Mouse (Mus musculus): ENCODE measurements around the gene Mrpl54. TPM values are rescaled to one million over a fixed set of nuclear protein-coding genes. Genes with fewer than 3 reads are reported as not detected.

Mrpl54 gene
- polyA plus RNA-seq, 1 experiment from 2014 or later, result 134 TPM

DNA sequence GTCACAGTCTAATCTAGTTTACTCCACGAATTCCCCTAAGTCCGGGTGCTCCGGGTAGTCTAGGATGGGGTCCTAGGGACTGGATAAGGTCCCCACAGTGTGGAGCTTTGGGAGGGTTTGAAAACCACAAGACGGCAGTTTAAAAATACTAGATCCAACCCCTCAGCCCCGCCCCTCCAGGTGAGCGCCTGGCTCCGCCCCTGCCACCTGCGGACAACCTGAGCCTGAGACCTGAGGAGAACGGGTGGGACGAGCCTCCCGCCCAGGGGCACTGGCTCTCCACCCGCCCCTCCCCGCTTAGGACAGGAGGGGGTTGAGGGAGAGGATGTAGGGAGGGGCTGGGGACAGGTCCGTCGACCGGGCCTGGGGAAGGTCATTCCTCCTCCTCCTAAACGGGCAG, 18.0 kb upstream of the Mrpl54 start:
- H3K27ac ChIP-seq, result no peak overlapping the region
- peaks cover 65% of the 10 kb centered on the region for H3K27me3 ChIP-seq
- 0 out of 2 replicates have a peak overlapping the region, but pooled peaks have one; percentile 53 for H3K4me3 ChIP-seq (replicated peaks)

GRCm38 (mm10) chr10:81284189-81284588, 17.5 kb upstream of the Mrpl54 start:
- Histone ChIP-seq H3K4me2 (no peak overlapping the region), H3K4me1 (replicated peaks) (peaks cover 42% of the 10 kb centered on the region), H3K9ac (no peak overlapping the region), H3K27ac (no peak overlapping the region), H3K4me3 (replicated peaks) (no peak overlapping the region), H3K9me3 (replicated peaks) (no peaks in the 10 kb centered on the region), H3K36me3 (no peaks in the 10 kb centered on the region), H3K27me3 (peaks cover 70% of the 10 kb centered on the region)
- DNase-seq (no peak), ATAC-seq (ENCODE audit: low read depth) (no peak)
- WGBS (ENCODE audit: insufficient replicate concordance), result 53% methylated on average over 6 of the region's 6 CpGs

More for the DNA sequence above, 18.0 kb upstream of the Mrpl54 start:
- Histone ChIP-seq H3K4me2 (peak overlapping the region; percentile 74), H3K4me1 (replicated peaks) (peaks cover 38% of the 10 kb centered on the region), H3K36me3 (no peaks in the 10 kb centered on the region), H3K9me3 (replicated peaks) (no peaks in the 10 kb centered on the region), H3K9ac (no peak overlapping the region)
- no peak for ATAC-seq (ENCODE audit: low read depth)
- no peak for DNase-seq
- WGBS (ENCODE audit: insufficient replicate concordance), result 14% methylated on average over 17 of the region's 17 CpGs

GRCm38 (mm10) chr10:81279496-81279895, 12.8 kb upstream of the Mrpl54 start:
- DNase-seq (no peak), ATAC-seq (ENCODE audit: low read depth) (no peak)
- Histone ChIP-seq H3K4me1 (replicated peaks) (peaks cover 4% of the 10 kb centered on the region; the same call in 1 of the 2 replicates), H3K27ac (no peak overlapping the region), H3K4me3 (replicated peaks) (no peak overlapping the region), H3K9me3 (replicated peaks) (no peaks in the 10 kb centered on the region), H3K27me3 (peaks cover 70% of the 10 kb centered on the region), H3K4me2 (no peak overlapping the region), H3K36me3 (no peaks in the 10 kb centered on the region), H3K9ac (no peak overlapping the region)
- WGBS (ENCODE audit: insufficient replicate concordance), result 25% methylated on average over 10 of the region's 10 CpGs

DNA sequence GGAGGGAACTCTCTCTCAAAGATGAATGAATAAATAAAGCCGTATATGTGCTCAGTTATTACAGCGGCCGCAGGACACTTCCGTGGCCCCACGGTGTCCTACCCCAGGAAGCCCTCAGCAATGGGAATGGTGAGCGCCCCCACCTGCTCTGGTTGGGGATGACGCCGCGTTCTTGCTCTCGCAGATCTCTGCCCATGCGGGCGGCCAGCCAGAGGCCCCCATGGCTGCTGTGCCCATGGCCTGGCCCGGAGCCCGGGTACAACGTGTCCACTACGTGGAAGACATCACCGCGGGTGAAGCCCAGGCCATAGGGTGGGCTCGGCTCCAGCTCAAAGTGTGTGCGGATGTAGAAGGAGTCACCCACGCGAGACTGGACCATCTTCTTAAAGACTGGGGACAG, 10.9 kb upstream of the Mrpl54 start:
- DNase-seq (no peak), ATAC-seq (ENCODE audit: low read depth) (no peak)
- peaks cover 52% of the 10 kb centered on the region for H3K27me3 ChIP-seq
- H3K4me2 ChIP-seq, result no peak overlapping the region
- no peak overlapping the region for H3K27ac ChIP-seq
- H3K4me1 ChIP-seq (replicated peaks), result peaks cover 4% of the 10 kb centered on the region; the same call in 1 of the 2 replicates
- 68% methylated on average over 22 of the region's 22 CpGs for WGBS (ENCODE audit: insufficient replicate concordance)
- no peak overlapping the region for H3K4me3 ChIP-seq (replicated peaks)
- H3K36me3 ChIP-seq, result peaks cover 11% of the 10 kb centered on the region
- no peaks in the 10 kb centered on the region for H3K9me3 ChIP-seq (replicated peaks)
- no peak overlapping the region for H3K9ac ChIP-seq

DNA sequence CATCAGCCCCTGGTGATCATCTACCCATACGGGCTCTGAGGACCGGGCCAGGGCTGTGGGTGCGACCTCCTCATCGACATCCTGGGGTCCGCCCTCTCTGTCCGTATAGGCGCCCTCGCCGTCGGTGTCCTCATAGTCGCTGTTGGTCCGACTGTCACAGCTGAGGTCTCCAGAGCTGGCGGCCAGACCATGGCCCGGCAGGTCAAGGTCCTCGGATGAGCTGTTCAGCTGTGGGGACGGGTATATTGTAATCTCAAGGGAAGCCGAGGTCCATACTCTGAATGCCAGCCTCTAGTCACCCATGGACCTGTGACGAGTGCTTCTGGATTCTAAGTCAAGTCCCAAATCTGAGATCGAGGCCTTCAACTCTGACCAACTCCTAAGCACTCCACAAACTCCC, 7.1 kb upstream of the Mrpl54 start:
- ATAC-seq (ENCODE audit: low read depth) (no peak), DNase-seq (no peak)
- no peak overlapping the region for H3K4me3 ChIP-seq (replicated peaks)
- WGBS (ENCODE audit: insufficient replicate concordance), result 83% methylated on average over 19 of the region's 19 CpGs
- H3K4me2 ChIP-seq, result no peak overlapping the region
- no peak overlapping the region for H3K27ac ChIP-seq
- peaks cover 34% of the 10 kb centered on the region for H3K36me3 ChIP-seq
- H3K27me3 ChIP-seq, result peaks cover 14% of the 10 kb centered on the region
- no peaks in the 10 kb centered on the region for H3K9me3 ChIP-seq (replicated peaks)
- H3K4me1 ChIP-seq (replicated peaks), result peaks cover 6% of the 10 kb centered on the region
- no peak overlapping the region for H3K9ac ChIP-seq

DNA sequence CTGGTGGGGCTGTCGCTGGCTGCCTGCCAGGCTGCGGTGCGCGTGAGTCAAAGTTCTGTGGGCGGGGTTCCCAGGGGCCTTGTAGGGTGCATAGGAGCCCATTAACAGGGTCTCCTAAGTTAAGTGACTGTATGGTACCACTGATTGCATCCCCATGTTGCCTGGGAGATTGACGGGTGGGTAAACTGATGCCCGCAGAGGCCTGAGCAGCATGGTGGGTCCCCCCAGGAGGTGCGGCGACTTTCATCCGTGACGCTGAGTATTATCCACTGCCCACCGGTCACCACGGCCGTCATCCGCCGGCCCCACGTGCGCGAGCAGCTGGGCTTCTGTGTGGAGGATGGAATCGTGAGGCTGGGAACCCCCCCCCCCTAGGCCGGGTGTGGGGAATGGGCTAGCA, 5.6 kb upstream of the Mrpl54 start:
- peaks cover 21% of the 10 kb centered on the region for H3K4me1 ChIP-seq (replicated peaks)
- ATAC-seq (ENCODE audit: low read depth) (no peak), DNase-seq (no peak)
- peaks cover 34% of the 10 kb centered on the region for H3K36me3 ChIP-seq
- H3K27ac ChIP-seq, result no peak overlapping the region
- WGBS (ENCODE audit: insufficient replicate concordance), result 79% methylated on average over 21 of the region's 21 CpGs
- H3K9me3 ChIP-seq (replicated peaks), result no peaks in the 10 kb centered on the region
- no peak overlapping the region for H3K9ac ChIP-seq
- peaks cover 3% of the 10 kb centered on the region; the same call in 1 of the 2 replicates for H3K27me3 ChIP-seq
- H3K4me2 ChIP-seq, result no peak overlapping the region
- H3K4me3 ChIP-seq (replicated peaks), result no peak overlapping the region

DNA sequence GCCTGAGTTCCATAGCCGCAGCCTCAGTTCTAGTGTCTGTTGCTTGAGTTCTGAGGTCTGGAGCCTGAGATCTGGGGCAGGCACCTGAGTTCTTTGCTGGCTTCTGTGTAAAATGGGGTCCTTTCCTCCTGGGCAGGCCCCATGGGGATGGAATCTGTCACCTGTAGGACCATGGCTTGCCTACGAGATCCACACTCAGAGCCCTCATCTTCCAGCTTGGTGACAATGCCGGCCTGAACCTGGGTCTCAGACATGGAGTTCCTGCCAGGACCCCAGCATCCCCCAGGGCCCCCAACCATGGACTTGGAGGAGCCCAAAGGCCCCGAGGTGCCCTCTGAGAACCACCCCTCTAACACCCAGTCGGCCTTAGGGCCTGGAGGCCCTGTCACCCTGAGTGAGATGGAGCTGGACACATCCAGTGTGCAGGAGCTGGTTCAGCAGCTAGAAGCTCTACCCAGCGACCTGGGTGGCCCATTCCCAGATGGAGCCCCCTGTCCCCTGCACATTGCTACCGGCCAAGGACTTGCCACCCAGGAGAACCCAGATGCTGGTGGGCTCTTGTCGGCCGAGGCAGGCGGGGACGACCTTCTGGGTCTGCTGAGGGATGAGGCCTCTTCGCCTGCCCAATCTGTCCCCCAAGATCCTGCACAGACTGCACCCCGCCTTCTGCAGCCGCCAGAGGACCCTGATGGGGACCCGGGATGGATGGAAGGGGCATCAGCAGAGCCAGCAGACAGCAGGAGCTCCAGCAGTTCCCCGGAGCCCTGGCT, 2.1 kb upstream of the Mrpl54 start:
- Histone ChIP-seq H3K27ac (peak overlapping the region; percentile 67), H3K36me3 (peaks cover 53% of the 10 kb centered on the region)

DNA sequence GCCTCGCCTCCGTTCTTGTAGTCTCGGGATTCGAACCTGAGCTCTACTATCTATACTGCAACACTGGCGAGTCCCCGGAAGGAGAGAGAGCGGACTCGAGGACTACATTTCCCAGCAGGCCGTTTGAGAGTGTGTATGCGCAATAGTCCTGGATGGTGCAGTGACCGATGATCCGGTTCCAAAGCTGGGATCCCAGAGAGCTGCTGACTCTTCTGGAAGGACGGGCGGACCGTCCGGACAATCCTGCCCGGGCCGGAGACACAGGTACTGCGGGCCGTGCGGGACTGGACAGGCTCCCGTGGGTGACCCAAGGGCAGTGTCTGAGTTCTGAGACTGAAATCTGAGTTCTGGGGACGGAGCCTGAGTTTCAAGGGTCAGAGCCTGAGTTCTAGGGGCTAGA, 1.3 kb upstream of the Mrpl54 start:
- Histone ChIP-seq H3K9me3 (replicated peaks) (no peaks in the 10 kb centered on the region), H3K27me3 (no peaks in the 10 kb centered on the region), H3K36me3 (peaks cover 53% of the 10 kb centered on the region), H3K4me3 (replicated peaks) (peak overlapping the region; percentile 76), H3K9ac (peak overlapping the region; percentile 88), H3K27ac (peak overlapping the region; percentile 67), H3K4me2 (peak overlapping the region; percentile 82), H3K4me1 (replicated peaks) (peaks cover 39% of the 10 kb centered on the region)
- DNase-seq, result peak; percentile 74
- ATAC-seq (ENCODE audit: low read depth), result peak; percentile 53
- 5% methylated on average over 23 of the region's 23 CpGs for WGBS (ENCODE audit: insufficient replicate concordance)

More for the DNA sequence above, 2.1 kb upstream of the Mrpl54 start:
- no peak for ATAC-seq (ENCODE audit: low read depth)
- peak overlapping the region; percentile 76 for H3K4me3 ChIP-seq (replicated peaks)
- WGBS (ENCODE audit: insufficient replicate concordance), result 80% methylated on average over 16 of the region's 16 CpGs
- DNase-seq, result no peak
- H3K9me3 ChIP-seq (replicated peaks), result no peaks in the 10 kb centered on the region
- peak overlapping the region; percentile 82 for H3K4me2 ChIP-seq
- H3K27me3 ChIP-seq, result no peaks in the 10 kb centered on the region
- peak overlapping the region; percentile 88 for H3K9ac ChIP-seq
- H3K4me1 ChIP-seq (replicated peaks), result peaks cover 39% of the 10 kb centered on the region

GRCm38 (mm10) chr10:81265540-81265939, 1.2 kb downstream of the Mrpl54 start:
- Histone ChIP-seq H3K4me3 (replicated peaks) (peak overlapping the region; percentile 76), H3K27ac (peak overlapping the region; percentile 58), H3K4me2 (peak overlapping the region; percentile 82), H3K9me3 (replicated peaks) (no peaks in the 10 kb centered on the region), H3K4me1 (replicated peaks) (peaks cover 39% of the 10 kb centered on the region), H3K36me3 (peaks cover 29% of the 10 kb centered on the region), H3K9ac (peak overlapping the region; percentile 76), H3K27me3 (peaks cover 2% of the 10 kb centered on the region; the same call in 1 of the 2 replicates)
- no peak for DNase-seq
- no peak for ATAC-seq (ENCODE audit: low read depth)
- 86% methylated on average over 8 of the region's 8 CpGs for WGBS (ENCODE audit: insufficient replicate concordance)

GRCm38 (mm10) chr10:81261025-81261424, 5.7 kb downstream of the Mrpl54 start:
- Histone ChIP-seq H3K27me3 (peaks cover 46% of the 10 kb centered on the region), H3K4me3 (replicated peaks) (no peak overlapping the region), H3K36me3 (peaks cover 28% of the 10 kb centered on the region), H3K9me3 (replicated peaks) (no peaks in the 10 kb centered on the region), H3K4me1 (replicated peaks) (peaks cover 18% of the 10 kb centered on the region), H3K4me2 (no peak overlapping the region), H3K9ac (no peak overlapping the region), H3K27ac (no peak overlapping the region)
- 87% methylated on average over 4 of the region's 4 CpGs for WGBS (ENCODE audit: insufficient replicate concordance)
- ATAC-seq (ENCODE audit: low read depth) (no peak), DNase-seq (no peak)

DNA sequence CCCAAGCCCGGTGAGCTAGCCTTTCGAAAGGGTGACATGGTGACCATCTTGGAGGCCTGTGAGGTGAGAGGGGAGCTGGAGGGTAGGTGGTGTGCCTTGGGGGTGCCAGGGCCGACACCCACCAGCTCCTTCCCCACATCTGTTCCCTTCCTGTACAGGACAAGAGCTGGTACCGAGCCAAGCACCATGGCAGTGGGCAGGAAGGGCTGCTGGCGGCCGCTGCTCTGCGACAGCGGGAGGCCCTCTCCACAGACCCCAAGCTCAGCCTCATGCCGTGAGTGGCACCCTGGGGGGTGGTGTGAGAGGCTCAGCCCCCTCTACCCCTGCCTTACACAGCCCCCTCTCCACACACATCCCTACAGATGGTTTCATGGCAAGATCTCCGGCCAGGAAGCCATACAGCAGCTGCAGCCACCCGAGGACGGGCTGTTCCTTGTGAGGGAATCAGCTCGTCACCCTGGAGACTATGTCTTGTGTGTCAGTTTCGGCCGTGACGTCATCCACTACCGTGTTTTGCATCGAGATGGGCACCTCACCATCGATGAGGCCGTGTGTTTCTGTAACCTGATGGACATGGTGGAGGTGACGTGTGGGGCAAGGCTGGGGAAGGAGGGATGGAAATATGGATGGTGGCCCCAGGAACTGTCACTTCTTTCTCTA, 7.4 kb downstream of the Mrpl54 start:
- WGBS (ENCODE audit: insufficient replicate concordance), result 43% methylated on average over 21 of the region's 21 CpGs
- peaks cover 7% of the 10 kb centered on the region for H3K4me1 ChIP-seq (replicated peaks)
- no peak overlapping the region for H3K9ac ChIP-seq
- no peak overlapping the region for H3K27ac ChIP-seq
- no peaks in the 10 kb centered on the region for H3K9me3 ChIP-seq (replicated peaks)
- H3K27me3 ChIP-seq, result peaks cover 59% of the 10 kb centered on the region
- H3K4me3 ChIP-seq (replicated peaks), result no peak overlapping the region
- no peak overlapping the region for H3K4me2 ChIP-seq
- DNase-seq, result no peak
- peaks cover 14% of the 10 kb centered on the region for H3K36me3 ChIP-seq
- ATAC-seq (ENCODE audit: low read depth), result no peak
